Mouse (Mus musculus) kidney, adult 2 months (tissue): ENCODE data around the gene D430042O09Rik. TPM values are rescaled to one million over a fixed set of nuclear protein-coding genes. Genes with fewer than 3 reads are reported as not detected.

Experiments used
- DNase-seq: peaks from one replicate; pipeline ENCODE4 v3.0.0; 2021
- H3K27ac ChIP-seq: fragments of 200-500 bp; 2 replicates; pipeline ENCODE4 v1.5.1; 2012; ENCODE audit warnings: low read depth, low read length, control low read depth, inconsistent platforms; ENCODE audit not compliant: insufficient read depth
- H3K27me3 ChIP-seq: fragments of 200-500 bp; replicated peaks from 2 replicates; pipeline ENCODE4 v1.6.1; 2012; ENCODE audit warnings: mild to moderate bottlenecking, moderate library complexity, low read length, inconsistent platforms; ENCODE audit not compliant: control insufficient read depth, insufficient read depth
- H3K36me3 ChIP-seq: fragments of 200-500 bp; 2 replicates; pipeline ENCODE4 v1.6.1; 2012; ENCODE audit warnings: mild to moderate bottlenecking, moderate library complexity, low read length, inconsistent platforms; ENCODE audit not compliant: control insufficient read depth, insufficient read depth
- H3K4me1 ChIP-seq: fragments of 200-500 bp; 2 replicates; pipeline ENCODE4 v1.6.1; 2011; ENCODE audit warnings: low read length; ENCODE audit not compliant: control insufficient read depth, insufficient read depth
- H3K4me3 ChIP-seq: fragments of 200-500 bp; 2 replicates; pipeline ENCODE4 v1.5.1; 2011; ENCODE audit warnings: mild to moderate bottlenecking, low read depth, low read length, control low read depth; ENCODE audit not compliant: insufficient read depth
- CTCF ChIP-seq: fragments of 200-500 bp; conservative IDR thresholded peaks from 2 replicates; pipeline ENCODE4 v1.5.1; 2011; ENCODE audit warnings: low read depth, mild to moderate bottlenecking, control low read depth, low read length, moderate library complexity, mixed read lengths; ENCODE audit not compliant: insufficient read depth, insufficient read length
- POLR2A ChIP-seq: fragments of 200-500 bp; IDR thresholded peaks from one replicate; pipeline ENCODE4 v1.6.1; 2011; ENCODE audit warnings: low read depth, low read length, control low read depth
- WGBS: fragments of 180-500 bp; shearing (Covaris S2); methylation state at CpG from one replicate; pipeline ENCODE4 v1.1.7; 2018; 5-methylcytosine and 5-hydroxymethylcytosine counted together
- polyA plus RNA-seq: library from polyadenylated mRNA; depleted of rRNA; stranded (reverse); fragments of >200 nt; gene quantifications from 2 replicates; pipeline ENCODE4 v1.2.3, GENCODE M21; 2012

The D430042O09Rik gene
- polyA plus RNA-seq, 1 experiment, result 15.1 TPM

DNA sequence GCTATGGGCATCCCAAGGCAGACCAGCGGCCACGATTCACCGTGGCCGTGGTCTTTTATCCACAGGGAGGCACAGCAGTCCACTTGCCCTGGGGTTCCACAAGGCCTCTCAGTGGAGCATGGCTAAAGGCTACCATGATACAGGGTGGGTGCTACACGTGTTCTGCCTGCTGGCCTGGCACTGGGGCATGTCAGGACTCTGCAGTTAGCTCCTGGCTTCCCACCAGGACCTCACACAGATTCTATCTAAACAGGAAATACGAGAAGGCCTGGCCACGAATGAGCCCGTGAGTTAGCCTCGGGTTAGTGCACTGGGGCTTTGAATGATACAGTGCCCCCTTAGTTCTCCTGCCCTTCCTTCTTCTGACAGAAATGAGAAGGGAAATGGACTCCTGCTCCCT lies 119.7 kb downstream of the D430042O09Rik start:
- H3K27ac ChIP-seq, result no peak overlapping the region

DNA sequence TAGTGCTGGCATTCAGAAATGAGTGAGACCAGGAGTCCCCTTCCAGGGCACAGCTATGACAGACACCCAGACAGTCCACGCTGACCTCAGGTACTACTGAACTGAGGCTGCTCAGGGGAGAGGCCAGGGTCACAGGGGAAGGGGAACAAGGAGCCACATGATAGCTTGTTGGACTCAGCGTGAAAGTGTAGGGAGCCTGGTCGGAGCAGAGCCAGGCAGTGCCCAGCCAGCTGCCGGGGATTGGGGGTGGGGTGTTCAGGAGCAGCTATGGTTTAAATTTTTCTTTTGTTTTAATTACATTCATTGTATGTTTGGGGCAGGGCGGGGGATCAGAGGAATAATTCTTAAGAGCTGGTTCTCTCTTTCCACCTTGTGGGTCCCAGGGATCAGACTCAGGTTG lies 120.9 kb downstream of the D430042O09Rik start:
- no peak overlapping the region for H3K4me3 ChIP-seq
- TF ChIP-seq CTCF (no peak), POLR2A (no peak)
- peaks cover 3% of the 10 kb centered on the region; the same call in 1 of the 2 replicates for H3K36me3 ChIP-seq
- H3K4me1 ChIP-seq, result peaks cover 7% of the 10 kb centered on the region
- no peaks in the 10 kb centered on the region for H3K27me3 ChIP-seq
- DNase-seq, result no peak
- no peak overlapping the region for H3K27ac ChIP-seq
- 98% methylated on average over 5 of the region's 5 CpGs for WGBS

More for the DNA sequence above, 119.7 kb downstream of the D430042O09Rik start:
- DNase-seq, result peak; percentile 18
- no peaks in the 10 kb centered on the region for H3K27me3 ChIP-seq
- TF ChIP-seq POLR2A (no peak), CTCF (no peak)
- H3K36me3 ChIP-seq, result peaks cover 3% of the 10 kb centered on the region; the same call in 1 of the 2 replicates
- H3K4me3 ChIP-seq, result no peak overlapping the region
- peaks cover 7% of the 10 kb centered on the region for H3K4me1 ChIP-seq
- 58% methylated on average over 9 of the region's 9 CpGs for WGBS

DNA sequence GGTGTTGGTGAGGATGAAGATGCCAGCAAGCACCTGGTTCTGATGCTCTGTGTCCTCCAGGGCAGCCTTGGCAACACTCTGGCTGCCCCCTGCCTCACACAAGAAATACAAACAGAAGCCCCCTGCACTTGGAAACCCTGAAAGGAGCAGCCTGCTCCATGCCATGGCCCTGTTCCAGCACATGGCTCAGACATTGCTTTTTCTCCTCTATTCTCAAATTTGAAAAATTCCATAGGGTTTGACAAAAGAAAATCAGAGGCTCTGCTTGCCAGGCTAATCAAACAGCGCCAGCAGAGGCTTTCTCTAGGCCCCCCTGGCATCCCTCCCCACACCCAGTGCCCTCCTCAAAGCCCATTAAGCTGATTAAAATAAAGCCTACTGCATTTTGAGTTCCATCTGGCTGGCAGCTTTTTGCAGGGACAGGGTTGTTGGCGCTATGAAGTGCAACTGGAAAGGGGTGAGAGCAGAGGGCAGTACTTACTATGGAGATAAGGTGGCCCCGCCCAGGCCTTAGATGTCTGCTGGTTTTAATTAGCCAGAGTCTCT lies 121.5 kb downstream of the D430042O09Rik start:
- Histone ChIP-seq H3K4me3 (no peak overlapping the region), H3K4me1 (peaks cover 7% of the 10 kb centered on the region), H3K27ac (no peak overlapping the region), H3K36me3 (peaks cover 3% of the 10 kb centered on the region; the same call in 1 of the 2 replicates), H3K27me3 (no peaks in the 10 kb centered on the region)
- WGBS, result 92% methylated on average over 3 of the region's 3 CpGs
- TF ChIP-seq CTCF (no peak), POLR2A (no peak)
- DNase-seq, result no peak

DNA sequence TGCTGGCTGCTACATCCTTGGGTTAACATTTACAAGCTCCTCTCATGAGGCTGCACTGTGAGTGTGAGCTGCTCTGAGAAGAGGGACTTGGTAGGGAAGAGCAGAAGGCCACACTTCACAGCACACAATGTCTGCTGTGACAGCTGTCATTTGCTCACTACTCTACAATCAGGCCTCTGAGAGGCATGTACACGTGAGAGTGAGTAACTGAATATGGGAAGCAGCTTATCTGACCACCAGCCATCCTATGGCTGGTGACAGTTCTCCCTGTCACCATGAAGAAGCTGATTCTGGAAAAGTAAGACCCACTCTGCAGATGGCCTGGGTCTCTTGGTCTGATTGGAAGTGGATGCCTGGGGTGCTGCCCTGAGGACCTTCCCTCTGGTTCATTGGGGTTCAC lies 125.1 kb downstream of the D430042O09Rik start:
- WGBS, result 87% methylated on average over 1 of the region's 1 CpGs
- no peak for DNase-seq
- Histone ChIP-seq H3K36me3 (peaks cover 3% of the 10 kb centered on the region; the same call in 1 of the 2 replicates), H3K27me3 (no peaks in the 10 kb centered on the region), H3K27ac (no peak overlapping the region), H3K4me1 (no peaks in the 10 kb centered on the region), H3K4me3 (no peak overlapping the region)
- no peak for TF ChIP-seq CTCF
- TF ChIP-seq POLR2A, result no peak

DNA sequence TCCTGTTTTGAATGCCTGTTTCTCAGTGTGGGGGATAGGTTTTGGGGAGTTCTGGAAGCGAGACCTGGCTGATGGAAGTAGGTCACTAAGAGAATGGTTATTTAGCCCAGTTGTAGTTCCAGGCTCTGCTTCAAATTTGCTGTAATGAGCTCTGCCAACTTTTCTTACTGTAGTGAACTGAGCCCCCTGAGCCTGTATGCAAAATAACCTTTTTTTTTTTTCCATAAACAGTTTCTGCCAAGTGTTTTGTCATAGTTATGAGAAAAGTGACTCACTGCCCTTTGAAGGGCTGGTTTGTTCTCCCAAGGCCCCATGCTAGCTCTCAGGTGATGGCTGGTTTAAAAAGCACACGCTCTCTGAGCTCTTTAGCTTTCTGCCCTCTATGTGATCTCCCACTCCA lies 125.8 kb downstream of the D430042O09Rik start:
- no peak for DNase-seq
- H3K27me3 ChIP-seq, result no peaks in the 10 kb centered on the region
- TF ChIP-seq CTCF (no peak), POLR2A (no peak)
- H3K4me1 ChIP-seq, result no peaks in the 10 kb centered on the region
- WGBS, result 96% methylated on average over 2 of the region's 2 CpGs
- no peak overlapping the region for H3K27ac ChIP-seq
- H3K36me3 ChIP-seq, result peaks cover 3% of the 10 kb centered on the region; the same call in 1 of the 2 replicates
- H3K4me3 ChIP-seq, result no peak overlapping the region

DNA sequence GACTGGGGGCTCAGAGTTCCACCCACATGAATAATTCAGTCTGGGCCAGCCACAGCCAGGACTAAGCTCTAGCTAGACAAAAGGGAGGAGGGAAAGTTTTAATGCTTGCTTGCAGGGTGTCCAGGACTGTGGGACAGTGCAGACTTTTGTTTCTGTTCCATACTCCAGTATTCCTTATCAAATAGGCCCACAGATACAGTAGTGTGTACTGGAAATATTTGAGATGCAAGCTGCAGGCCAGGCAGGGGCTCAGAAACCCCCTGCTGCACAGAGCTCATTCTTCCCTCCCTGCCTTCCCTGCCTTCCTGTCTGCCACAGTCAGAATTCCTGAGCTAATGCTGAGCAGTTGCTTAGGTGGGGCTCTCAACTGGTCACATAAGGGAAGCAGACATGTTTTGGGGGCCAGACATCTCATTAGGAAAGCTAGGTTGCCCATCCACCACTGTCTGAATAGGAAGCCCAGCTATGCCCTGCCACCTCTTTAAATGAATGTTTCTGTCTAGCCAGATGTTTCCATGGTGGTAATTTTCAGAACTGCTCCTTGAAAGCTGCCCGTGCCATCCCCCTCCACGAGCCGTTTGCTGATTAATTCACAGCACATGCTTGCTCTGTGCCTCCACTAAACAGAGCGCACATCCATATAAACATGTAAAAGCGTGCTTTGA lies 130.5 kb downstream of the D430042O09Rik start:
- no peak for DNase-seq
- no peak for TF ChIP-seq CTCF
- TF ChIP-seq POLR2A, result no peak
- H3K27me3 ChIP-seq, result no peaks in the 10 kb centered on the region
- H3K4me3 ChIP-seq, result no peak overlapping the region
- 90% methylated on average over 5 of the region's 5 CpGs for WGBS
- H3K4me1 ChIP-seq, result no peaks in the 10 kb centered on the region
- H3K36me3 ChIP-seq, result no peaks in the 10 kb centered on the region
- H3K27ac ChIP-seq, result no peak overlapping the region

DNA sequence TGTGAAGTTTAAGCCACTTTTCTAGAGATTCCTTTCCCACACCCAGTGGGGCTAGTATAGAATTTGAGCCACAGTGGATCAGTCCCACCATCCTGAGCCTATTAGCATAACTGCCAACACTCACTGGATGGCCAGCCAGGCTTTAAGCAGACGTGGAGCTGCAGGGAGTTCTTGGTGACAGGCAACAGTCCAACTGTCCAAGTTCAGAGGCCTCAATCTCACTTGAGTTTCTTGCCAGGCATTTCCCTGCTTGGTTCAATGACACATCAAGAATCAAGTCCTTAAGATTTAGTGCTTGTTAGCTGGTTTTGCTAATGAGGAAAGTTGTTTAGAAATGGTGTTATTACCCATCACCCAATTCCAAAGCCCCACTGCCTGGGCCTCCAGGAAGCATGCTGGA lies 137.9 kb downstream of the D430042O09Rik start:
- H3K4me3 ChIP-seq, result no peak overlapping the region
- H3K27me3 ChIP-seq, result no peaks in the 10 kb centered on the region
- no peak for TF ChIP-seq CTCF
- no peak for TF ChIP-seq POLR2A
- no peak for DNase-seq
- 58% methylated on average over 1 of the region's 1 CpGs for WGBS
- H3K27ac ChIP-seq, result no peak overlapping the region
- no peaks in the 10 kb centered on the region for H3K36me3 ChIP-seq
- H3K4me1 ChIP-seq, result no peaks in the 10 kb centered on the region
